Mouse (Mus musculus) intestine, postnatal 0 days (tissue): ENCODE results near the gene Ncf4. TPM values are rescaled to one million over a fixed set of nuclear protein-coding genes. Genes with fewer than 3 reads are reported as not detected.

Experiments used
- ATAC-seq: fragments of 200-750 bp; cut with Nextera tagmentation; 2 replicates; pipeline ENCODE4 v1.8.0; 2017; ENCODE audit warnings: mild to moderate bottlenecking, moderate TSS enrichment, moderate library complexity
- H3K27ac ChIP-seq: fragments of 300-500 bp; sonication (generic); 2 replicates; pipeline ENCODE4 v1.5.1; 2014; ENCODE audit warnings: mild to moderate bottlenecking, low read depth, low read length, moderate library complexity
- H3K27me3 ChIP-seq: fragments of 300-500 bp; sonication (generic); replicated peaks from 2 replicates; pipeline ENCODE4 v1.6.1; 2014; ENCODE audit warnings: low read length, mixed read lengths; ENCODE audit not compliant: control insufficient read depth, insufficient read depth
- H3K36me3 ChIP-seq: fragments of 300-500 bp; sonication (generic); 2 replicates; pipeline ENCODE4 v1.6.1; 2014; ENCODE audit warnings: mild to moderate bottlenecking, moderate library complexity; ENCODE audit not compliant: control insufficient read depth, insufficient read depth
- H3K4me1 ChIP-seq: fragments of 300-500 bp; sonication (generic); replicated peaks from 2 replicates; pipeline ENCODE4 v1.6.1; 2014; ENCODE audit warnings: antibody characterized with exemption, low read length, mixed read lengths; ENCODE audit not compliant: control insufficient read depth, insufficient read depth
- H3K4me2 ChIP-seq: fragments of 300-500 bp; sonication (generic); replicated peaks from 2 replicates; pipeline ENCODE4 v1.6.1; 2014; ENCODE audit warnings: low read depth, mild to moderate bottlenecking, moderate library complexity
- H3K4me3 ChIP-seq: fragments of 300-500 bp; sonication (generic); 2 replicates; pipeline ENCODE4 v1.5.1; 2014; ENCODE audit warnings: low read depth, low read length
- H3K9ac ChIP-seq: fragments of 300-500 bp; sonication (generic); 2 replicates; pipeline ENCODE4 v1.6.1; 2014; ENCODE audit warnings: mild to moderate bottlenecking, low read depth, low read length
- H3K9me3 ChIP-seq: fragments of 300-500 bp; sonication (generic); 2 replicates; pipeline ENCODE4 v1.6.1; 2016; ENCODE audit warnings: mixed run types; ENCODE audit not compliant: control insufficient read depth
- CTCF ChIP-seq: sonication (generic); IDR thresholded peaks from 2 replicates; pipeline ENCODE4 v1.5.1; 2016; ENCODE audit warnings: low read depth, mild to moderate bottlenecking, control low read depth, antibody characterized with exemption, moderate library complexity
- WGBS: fragments of 180-500 bp; shearing (Covaris S2); extraction: QIAGEN DNeasy Blood & Tissue Kit; methylation state at CpG from one replicate; pipeline ENCODE4 v1.1.7; 2014; 5-methylcytosine and 5-hydroxymethylcytosine counted together
- polyA plus RNA-seq: library from polyadenylated mRNA; unstranded; fragments of >200 nt; fragmentation: Nextera tagmentation; extraction: Ambion mirVana; gene quantifications from 2 replicates; pipeline ENCODE4 v1.2.1, GENCODE M21; 2015

The Ncf4 gene
- polyA plus RNA-seq, 1 experiment from 2014 or later, result 2.8 TPM

GRCm38 (mm10) chr15:78210203-78210602 is 34.4 kb upstream of the Ncf4 start:
- no peaks in the 10 kb centered on the region for H3K4me1 ChIP-seq
- WGBS, result 81% methylated on average over 4 of the region's 4 CpGs
- H3K4me3 ChIP-seq, result no peak overlapping the region
- H3K27me3 ChIP-seq, result peaks cover 3% of the 10 kb centered on the region; the same call in 1 of the 2 replicates
- H3K4me2 ChIP-seq, result no peak overlapping the region
- TF ChIP-seq CTCF, result no peak
- H3K9ac ChIP-seq, result no peak overlapping the region
- H3K9me3 ChIP-seq, result no peaks in the 10 kb centered on the region
- no peaks in the 10 kb centered on the region for H3K36me3 ChIP-seq
- no peak overlapping the region for H3K27ac ChIP-seq
- ATAC-seq, result no peak

- TF ChIP-seq CTCF, result no peak
- 76% methylated on average over 8 of the region's 8 CpGs for WGBS
- no peak for ATAC-seq
Observed at GRCm38 (mm10) chr15:78211367-78211766, 33.2 kb upstream of the Ncf4 start.

GRCm38 (mm10) chr15:78215269-78215668 is 29.3 kb upstream of the Ncf4 start:
- WGBS, result 79% methylated on average over 9 of the region's 9 CpGs
- H3K36me3 ChIP-seq, result no peaks in the 10 kb centered on the region
- no peak for ATAC-seq

More at GRCm38 (mm10) chr15:78211367-78211766, 33.2 kb upstream of the Ncf4 start:
- Histone ChIP-seq H3K9ac (no peak overlapping the region), H3K4me3 (no peak overlapping the region), H3K9me3 (no peaks in the 10 kb centered on the region), H3K27ac (no peak overlapping the region), H3K36me3 (no peaks in the 10 kb centered on the region), H3K27me3 (no peaks in the 10 kb centered on the region), H3K4me1 (no peaks in the 10 kb centered on the region), H3K4me2 (no peak overlapping the region)

GRCm38 (mm10) chr15:78227816-78228215 is 16.8 kb upstream of the Ncf4 start:
- Histone ChIP-seq H3K9me3 (no peaks in the 10 kb centered on the region), H3K4me1 (no peaks in the 10 kb centered on the region), H3K9ac (no peak overlapping the region), H3K27ac (no peak overlapping the region), H3K4me2 (no peak overlapping the region), H3K4me3 (no peak overlapping the region), H3K27me3 (0 out of 2 replicates have a peak, but pooled peaks cover 3% of the 10 kb centered on the region), H3K36me3 (no peaks in the 10 kb centered on the region)
- ATAC-seq, result no peak
- TF ChIP-seq CTCF, result no peak
- 80% methylated on average over 12 of the region's 12 CpGs for WGBS

More at GRCm38 (mm10) chr15:78215269-78215668, 29.3 kb upstream of the Ncf4 start:
- Histone ChIP-seq H3K4me2 (no peak overlapping the region), H3K27ac (no peak overlapping the region), H3K4me3 (no peak overlapping the region), H3K4me1 (no peaks in the 10 kb centered on the region), H3K27me3 (no peaks in the 10 kb centered on the region), H3K9ac (no peak overlapping the region), H3K9me3 (0 out of 2 replicates have a peak, but pooled peaks cover 3% of the 10 kb centered on the region)
- TF ChIP-seq CTCF, result no peak

DNA sequence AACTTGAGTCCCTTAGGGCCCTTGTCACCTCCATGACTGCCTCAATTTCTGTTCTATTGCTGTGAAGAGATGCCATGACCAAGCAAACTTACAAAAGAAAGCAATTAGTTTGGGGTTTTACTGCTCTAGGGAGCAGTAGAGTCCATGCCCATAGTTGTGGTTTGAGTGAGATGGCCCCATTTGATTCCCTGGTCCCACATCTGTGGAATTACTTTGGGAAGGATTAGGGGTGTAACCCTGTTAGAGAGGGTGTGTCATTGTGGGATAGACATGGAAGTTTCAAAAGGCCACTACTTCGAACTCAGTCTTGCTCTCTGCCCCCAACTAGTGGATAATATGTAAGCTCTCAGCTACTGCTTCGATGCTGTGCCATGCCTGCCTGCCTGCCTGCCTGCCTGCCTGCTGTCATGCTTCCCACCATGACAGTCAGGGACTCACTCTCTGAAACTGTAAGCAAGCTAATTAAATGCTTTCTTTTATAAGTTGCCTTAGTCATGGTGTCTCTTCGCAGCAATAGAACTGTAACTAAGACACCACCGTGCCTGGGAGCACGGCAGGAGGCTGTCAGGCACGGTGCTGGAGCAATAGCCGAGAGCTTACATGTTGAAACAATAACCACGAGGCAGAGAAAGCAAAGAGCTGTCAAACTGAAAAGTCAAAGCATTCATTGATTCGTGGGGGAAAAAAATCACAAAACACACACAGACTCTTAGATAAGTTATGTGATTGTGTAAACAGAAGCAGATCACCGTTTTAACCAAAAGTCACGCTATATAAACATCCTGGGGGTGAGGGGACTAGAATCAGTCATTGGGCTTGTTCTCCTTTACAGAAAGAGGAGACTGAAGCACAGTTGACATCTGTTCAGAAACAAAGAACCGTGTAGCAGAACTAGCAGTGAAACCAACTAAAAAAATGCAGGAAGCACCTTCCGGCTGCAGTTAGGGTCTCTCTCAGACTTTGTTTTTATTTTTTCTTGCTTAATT is 13.0 kb upstream of the Ncf4 start:
- no peak overlapping the region for H3K9ac ChIP-seq
- TF ChIP-seq CTCF, result peak; percentile 60
- no peak overlapping the region for H3K4me3 ChIP-seq
- no peak overlapping the region for H3K4me2 ChIP-seq
- no peaks in the 10 kb centered on the region for H3K36me3 ChIP-seq
- H3K4me1 ChIP-seq, result no peaks in the 10 kb centered on the region
- no peaks in the 10 kb centered on the region for H3K9me3 ChIP-seq
- no peak overlapping the region for H3K27ac ChIP-seq
- ATAC-seq, result no peak
- 16% methylated on average over 13 of the region's 13 CpGs for WGBS
- H3K27me3 ChIP-seq, result no peaks in the 10 kb centered on the region

- Histone ChIP-seq H3K27me3 (peaks cover 8% of the 10 kb centered on the region; the same call in 1 of the 2 replicates), H3K27ac (no peak overlapping the region), H3K4me1 (no peaks in the 10 kb centered on the region), H3K36me3 (no peaks in the 10 kb centered on the region), H3K4me2 (no peak overlapping the region), H3K4me3 (no peak overlapping the region), H3K9me3 (no peaks in the 10 kb centered on the region), H3K9ac (no peak overlapping the region)
- WGBS, result 48% methylated on average over 5 of the region's 5 CpGs
- TF ChIP-seq CTCF, result peak; percentile 28; the same call in 1 of the 2 replicates
- peak; percentile 66 for ATAC-seq
Observed at GRCm38 (mm10) chr15:78234823-78235509, 9.6 kb upstream of the Ncf4 start.
